Mouse (Mus musculus): ENCODE measurements at regions not wholly inside any gene's neighbourhood (a gene's known extent, or its start where the extent isn't known, plus 50 kb on each side); places are given as distances from the start of the nearest gene placed in this dataset.

DNA sequence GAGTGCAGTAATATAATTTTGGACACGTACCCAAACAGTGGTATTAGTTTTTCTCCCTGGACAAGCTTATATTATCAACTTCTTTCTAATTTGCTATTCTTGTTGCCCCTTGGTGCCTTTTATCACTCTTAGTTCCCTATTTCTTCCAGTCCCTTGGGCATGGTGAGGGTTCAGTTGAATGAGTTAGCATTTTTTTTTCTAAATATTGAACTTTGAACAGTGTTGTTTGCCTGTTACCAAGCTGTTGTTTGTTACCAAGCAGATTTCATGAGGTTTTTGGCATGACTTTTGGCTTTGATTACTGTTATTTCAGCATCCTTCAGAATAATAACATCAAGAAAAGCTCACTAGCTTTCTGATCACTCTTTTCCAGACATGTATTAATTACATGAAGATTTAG, 162.3 kb upstream of the Fam98a start:
- no peak for DNase-seq

DNA sequence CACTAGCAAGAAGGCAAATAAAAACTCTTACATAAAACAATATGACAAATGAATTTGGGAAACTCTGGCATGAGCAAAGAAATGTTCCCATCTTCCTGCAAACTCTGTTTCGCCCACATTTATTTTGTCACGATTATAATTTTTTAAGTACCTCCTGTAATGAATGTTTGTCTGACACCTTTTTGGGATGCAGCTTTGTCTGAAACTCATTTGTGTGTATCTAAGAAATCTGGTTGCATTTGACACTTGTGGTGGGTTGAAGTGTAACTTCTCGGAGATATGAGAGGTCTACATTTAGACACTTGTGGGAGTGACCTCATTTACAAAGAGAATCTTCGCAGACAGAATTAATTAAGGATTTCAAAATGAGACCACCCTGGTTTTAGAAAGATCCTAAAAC, 155.9 kb upstream of the Fam98a start:
- no peak for DNase-seq

DNA sequence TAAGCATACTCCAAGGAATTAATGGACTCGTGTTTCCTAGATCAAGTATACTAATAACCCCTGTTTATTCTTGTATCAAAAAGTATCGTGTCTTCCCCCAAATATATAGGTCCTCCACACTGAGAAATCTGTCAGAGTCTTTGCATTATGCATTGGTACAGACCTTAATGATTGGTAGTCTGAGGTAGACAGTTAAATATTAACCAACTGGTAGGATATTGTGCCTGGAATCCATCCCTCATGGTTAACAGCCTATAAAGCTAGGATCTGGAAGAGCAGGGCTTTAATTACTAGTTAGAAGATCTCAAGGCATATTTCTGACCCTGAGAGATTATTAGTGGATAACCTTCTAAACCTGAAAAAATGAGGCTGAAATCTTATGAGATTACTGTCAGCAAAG, 153.6 kb upstream of the Fam98a start:
- no peak for DNase-seq

DNA sequence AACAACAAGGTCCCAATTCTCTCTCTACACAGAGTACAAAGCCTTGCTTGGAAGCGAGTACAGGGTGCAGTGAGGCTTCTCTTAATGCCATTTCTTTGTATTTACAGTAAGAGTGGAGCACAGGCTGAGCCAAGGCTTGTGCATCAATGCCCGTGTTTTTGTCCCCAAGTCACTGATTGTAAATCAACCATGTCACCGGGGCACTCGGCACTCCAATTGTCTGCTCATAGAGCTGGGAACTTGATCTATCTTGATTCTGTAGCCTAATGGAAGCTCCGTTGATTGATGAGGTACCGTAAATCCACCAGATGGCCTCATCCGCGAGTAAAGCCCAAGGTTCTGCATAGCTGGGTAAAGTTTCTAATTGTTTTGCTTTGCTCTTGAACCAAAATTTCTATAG, 152.1 kb upstream of the Fam98a start:
- DNase-seq, result no peak

DNA sequence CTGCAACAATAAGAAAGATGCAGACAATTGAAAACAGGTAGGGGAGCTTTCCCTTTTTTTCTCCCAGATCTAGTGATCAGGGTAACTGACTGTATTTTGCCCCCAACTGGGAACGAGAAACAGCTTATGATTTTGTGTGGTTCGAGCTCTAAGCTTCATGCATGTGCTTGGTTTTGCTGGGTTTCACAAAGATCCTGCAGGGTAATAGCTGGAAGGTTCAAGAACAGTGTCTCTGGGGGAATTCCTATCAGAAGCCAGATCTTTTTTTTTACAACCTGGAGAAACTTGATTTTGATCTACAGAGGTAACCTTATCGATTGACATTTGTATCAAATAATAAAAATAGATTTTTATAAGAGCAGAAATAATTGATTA, 145.0 kb upstream of the Fam98a start:
- no peak for DNase-seq

DNA sequence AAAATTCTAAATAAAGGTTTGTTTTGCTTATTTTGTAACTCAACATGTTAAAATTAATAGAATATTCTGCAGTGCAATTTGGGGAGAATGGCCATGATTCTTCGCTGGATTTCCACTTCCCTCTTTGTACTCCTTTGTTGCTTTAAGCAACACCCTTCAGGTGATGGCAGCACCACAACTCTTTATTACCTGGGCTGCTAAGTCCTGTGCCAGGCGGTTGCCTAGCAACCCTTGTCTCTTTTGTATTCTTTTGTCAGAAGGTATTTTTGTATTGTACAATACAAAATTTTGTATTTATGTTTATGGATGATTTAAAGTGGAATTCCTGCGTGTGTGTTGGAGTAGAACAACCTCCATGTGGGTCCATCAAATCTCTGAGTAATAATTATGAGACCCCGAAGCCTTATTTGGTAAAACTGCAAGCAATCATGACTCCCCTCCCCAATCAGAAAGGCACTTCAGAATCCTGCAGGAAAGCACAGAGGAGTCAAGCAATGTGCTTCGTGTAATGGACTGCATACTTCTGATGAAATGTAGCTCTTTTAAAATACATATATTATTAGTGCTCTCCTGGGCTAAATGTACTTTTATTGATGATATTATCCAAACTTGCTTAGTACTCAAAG, 144.5 kb upstream of the Fam98a start:
- DNase-seq, result peak; percentile 3 to 4

DNA sequence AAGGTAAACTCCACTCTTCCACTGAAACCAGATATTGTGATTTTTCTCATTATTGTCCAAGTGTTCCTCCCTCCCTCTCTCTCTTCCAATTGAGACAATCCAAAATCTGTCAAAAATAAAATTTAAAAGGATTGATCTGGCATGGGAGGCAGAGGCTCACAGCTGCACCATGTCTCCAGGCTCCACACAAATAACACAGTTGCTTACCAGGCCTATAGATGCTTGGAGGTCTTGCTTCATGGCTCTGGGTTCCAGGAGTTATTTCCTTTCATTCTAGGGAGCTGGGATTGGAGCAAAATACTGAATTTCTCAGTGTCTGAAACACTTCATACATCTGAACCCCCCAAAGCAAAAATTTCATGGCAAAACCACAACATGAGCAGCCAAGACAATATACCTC, 134.2 kb upstream of the Fam98a start:
- no peak for DNase-seq

DNA sequence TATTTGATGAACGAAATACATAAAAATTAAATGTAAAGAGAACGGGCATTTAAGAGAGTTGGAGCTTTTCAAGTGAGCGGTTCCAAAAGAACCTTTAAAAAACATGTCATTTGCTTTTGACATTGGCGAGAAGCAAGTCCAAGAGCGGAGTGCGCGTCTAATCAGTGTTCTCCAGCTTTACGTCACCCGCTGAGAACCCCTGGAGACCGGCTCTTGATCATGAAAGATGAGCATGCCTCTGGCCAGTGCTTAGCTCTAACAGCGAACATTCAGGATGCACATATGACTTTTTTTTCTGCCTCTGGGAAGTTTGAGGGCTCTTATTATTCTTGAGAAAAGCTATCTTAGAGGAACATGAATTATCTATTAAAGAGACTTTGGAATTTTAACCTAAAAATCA, 95.2 kb upstream of the Fam98a start:
- DNase-seq, result peak; percentile 23 to 35

DNA sequence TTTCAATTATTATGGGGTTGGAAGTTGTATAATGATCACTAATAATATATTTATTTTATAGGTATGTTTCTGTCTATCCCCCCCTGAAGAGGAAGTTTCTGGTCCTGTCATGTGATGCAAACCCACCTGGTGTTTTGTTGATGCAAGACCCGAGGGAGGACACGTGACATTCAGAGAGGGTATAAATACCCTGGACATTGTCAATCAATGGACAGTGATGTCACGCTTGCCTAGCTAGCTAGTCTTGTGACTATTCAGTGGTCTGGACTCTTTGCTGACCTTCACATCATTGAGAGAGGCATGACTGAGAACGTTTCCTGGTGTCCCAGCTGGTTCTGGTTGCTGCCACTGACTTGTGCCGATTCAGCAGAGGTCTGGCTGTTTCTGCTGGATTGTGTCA, 93.0 kb upstream of the Fam98a start:
- no peak for DNase-seq

DNA sequence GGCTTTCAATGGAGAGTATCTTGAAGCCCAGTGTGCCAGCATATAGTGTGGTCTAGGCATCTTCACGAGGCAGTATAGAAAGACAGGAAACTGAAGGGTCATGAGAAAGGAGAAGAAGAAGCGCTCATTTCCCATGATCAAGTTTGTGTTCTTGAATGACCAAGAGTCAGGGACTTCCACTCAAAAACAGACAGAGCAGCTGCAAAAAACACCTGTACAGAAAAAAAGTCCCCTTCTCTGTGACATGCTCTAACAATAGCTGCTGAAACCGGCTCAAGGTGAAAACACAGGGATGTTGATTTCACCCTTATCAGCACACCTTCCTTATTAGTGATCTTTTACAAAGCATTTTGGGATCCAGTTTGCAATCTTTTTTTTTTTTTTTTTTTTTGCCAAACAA, 90.6 kb upstream of the Fam98a start:
- no peak for DNase-seq

DNA sequence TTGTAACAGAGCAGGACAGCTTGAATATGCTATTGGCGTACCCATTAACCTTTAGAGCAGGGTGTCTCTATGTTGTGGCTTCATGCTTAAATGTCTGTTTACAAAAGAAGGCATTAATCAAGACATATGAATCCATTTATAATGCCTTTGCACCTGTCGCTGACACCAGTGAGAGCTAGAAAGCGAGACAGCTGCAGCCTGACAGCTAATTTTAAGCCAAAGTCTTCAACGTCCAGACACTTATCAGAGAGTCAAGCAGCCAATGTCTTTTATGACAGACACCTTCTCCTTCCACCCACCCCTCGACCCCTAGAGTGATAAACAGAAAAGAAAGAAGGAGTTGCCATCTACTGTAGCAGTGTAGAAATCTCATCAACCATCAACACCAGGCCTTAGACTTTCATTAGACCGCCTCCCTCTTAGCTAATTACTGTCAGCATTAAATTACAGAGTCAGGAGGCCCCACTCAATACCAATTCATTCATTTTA, 89.3 kb upstream of the Fam98a start:
- DNase-seq, result no peak

DNA sequence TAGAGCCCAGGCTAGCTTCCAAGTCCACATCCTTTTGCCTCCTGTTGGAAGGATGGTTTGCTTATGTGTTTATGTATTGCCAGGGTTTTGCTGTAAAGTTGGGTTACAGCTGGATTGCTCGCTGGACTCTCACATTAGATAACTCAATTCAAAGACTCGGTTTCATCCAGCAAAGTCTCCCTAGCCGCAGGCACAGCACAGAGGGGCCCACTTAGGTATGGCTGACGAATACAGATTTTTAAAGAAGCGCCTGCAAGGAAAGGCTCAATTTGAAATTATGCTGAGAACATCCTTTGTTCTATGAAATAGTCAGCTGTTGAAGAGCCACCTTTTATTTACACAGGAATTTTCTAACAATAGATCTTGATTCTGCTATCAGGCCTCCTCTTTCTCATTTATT, 88.8 kb upstream of the Fam98a start:
- DNase-seq, result no peak

DNA sequence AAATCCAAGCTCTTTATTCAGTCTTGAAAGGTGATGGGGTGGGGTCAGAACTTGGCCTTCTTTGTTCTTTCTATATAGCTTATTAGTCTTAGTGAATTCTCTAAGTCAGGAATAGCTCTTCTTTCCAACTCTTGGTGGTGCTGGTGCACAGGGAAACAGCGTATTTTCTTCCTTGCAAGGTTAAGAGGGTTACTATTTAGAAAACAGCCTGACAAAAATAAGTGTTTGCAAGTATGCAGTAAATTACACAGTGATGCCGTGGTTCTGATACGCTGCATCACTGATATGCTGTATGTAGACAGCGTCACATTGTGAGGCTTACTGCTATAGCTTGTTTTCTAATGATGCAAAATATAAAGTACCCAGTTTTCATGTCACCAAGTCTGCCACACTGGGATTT, 78.1 kb upstream of the Fam98a start:
- DNase-seq, result peak; percentile 15 to 20

DNA sequence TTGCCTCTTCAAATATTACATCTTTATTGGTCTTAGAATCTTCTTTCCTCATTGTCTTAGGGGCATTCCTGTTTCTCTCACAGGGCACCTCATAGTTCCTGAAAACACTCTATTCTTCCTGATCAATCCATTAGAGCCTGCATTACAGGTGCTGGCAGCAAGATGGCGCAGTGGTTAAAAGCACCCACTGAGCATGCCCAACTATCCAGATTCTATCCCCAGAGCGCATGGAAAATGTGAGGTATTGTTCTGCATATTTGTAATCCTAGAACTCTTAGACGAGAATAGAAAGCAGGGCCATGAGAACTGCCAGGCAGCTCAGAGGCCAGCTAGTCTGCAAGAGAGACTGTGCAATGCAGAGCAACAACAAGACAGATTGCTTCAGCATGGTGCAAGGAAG, 67.7 kb upstream of the Fam98a start:
- peak; percentile 13 to 17 for DNase-seq

DNA sequence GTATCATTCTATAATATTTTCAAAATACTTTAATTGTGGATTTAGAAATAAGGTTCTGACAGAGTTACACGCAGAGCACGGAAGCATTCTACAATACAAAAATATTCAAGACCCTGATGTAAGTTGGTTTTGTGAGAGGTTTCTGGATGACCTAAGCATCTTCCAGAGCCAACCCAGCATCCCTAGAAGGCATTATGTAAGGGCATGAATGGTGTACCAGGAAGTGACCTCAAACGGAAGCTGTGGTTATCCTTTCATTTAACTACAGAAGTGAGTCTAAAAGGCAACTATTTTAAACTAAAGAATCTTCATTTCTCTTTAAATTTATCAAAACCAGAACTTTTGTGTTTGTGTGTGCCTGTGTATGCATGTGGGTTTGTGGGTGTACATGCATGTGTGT, 66.8 kb upstream of the Fam98a start:
- DNase-seq, result no peak

DNA sequence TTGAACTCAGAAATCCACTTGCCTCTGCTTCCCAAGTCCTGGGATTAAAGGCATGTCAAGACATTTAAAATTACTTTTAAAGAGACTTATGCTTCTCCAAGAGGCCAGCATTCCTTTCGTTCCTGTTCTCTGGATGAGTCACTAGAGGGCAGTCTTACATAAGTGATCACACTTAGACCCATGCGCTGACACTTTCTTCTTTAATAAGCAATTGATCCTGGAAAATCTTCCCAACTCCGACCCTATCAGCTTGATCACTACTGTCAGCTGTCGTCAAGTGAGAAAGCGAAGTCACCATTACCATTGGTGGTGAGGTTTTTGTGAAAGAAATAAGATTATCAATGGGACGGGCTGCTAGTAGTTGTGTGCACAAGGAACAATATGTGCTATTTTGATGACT, 65.5 kb upstream of the Fam98a start:
- DNase-seq, result peak; percentile 40 to 70

DNA sequence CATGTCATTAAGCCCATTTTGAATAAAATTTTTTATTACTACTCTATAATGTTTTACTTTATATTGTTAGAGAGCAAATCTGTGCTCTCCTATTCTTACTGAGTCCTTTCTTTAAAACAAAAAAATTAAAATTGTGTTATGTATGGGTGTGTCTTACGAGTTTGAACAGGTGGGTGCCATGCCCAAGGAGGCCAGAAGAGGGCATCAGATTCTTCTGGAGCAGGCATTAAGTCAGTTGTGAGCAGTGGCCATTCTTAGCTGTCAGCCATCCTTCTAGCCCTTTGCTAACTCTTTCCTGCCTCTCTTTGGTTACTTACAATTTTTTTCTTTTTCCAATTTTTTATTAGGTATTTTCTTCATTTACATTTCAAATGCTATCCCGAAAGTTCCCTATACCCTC, 63.6 kb upstream of the Fam98a start:
- DNase-seq, result peak; percentile 64 to 77

DNA sequence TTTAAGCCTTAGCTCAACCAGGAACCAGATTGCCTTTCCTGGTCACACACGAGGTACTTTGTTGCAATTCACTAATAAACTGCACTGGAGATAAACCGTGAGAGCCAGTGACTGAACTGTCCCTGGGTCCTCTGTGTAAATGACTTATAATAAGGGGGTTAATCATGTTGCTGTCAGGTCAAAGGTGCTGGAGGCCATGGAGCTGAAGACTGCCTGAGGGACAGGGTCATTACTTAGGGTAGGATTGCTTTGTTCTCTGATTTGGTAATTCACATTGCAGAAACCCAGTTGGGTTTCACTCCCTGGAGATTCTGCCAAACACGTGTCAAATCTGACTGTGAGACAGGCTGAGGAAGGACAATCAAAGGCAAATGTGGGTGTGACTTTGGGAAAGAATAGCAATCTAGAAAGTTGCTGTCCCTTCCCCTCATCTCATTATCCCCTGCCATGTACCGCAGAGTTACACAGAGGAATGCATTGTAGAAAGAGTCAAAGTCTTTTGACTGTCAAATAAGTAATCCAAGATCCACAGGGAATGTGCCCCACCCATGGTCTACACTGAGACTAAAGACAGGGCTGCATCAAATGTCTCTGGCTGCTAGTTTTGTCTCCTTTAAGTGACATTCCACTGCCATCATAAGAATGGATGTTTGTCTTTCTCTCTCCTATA, 51.8 kb upstream of the Fam98a start:
- no peak for DNase-seq

All from cerebellum, postnatal 10 days (tissue).